Mouse (Mus musculus) naive thymus-derived CD4-positive, alpha-beta T cell, adult 5 months (primary cell): ENCODE measurements around the gene Vars2. TPM values are rescaled to one million over a fixed set of nuclear protein-coding genes. Genes with fewer than 3 reads are reported as not detected.

ENCODE experiments used
- polyA plus RNA-seq: library from polyadenylated mRNA; unstranded; fragments of 100-300 nt; shearing (Covaris generic); gene quantifications from one replicate; pipeline ENCODE4 v1.2.1, GENCODE M21; 2017

Vars2 gene
- 26.4 TPM for polyA plus RNA-seq

GRCm38 (mm10) chr17:35667334-35668065, at the start of gene Vars2:
Gene Vars2, minus strand, starts transcription at chr17:35667592.

GRCm38 (mm10) chr17:35704621-35705464, 37.5 kb upstream of the Vars2 start, which contains the start of gene Ddr1:
Gene Ddr1, minus strand, starts transcription at chr17:35704621.

GRCm38 (mm10) chr17:35673416-35674035, 6.1 kb upstream of the Vars2 start, which contains the start of gene Gtf2h4:
Gene Gtf2h4, minus strand, starts transcription at chr17:35673739.

GRCm38 (mm10) chr17:35643609-35644236, 23.7 kb downstream of the Vars2 start, which contains the start of gene Mucl3:
Gene Mucl3, minus strand, starts transcription at chr17:35643695.

GRCm38 (mm10) chr17:35626537-35626936, 40.9 kb downstream of the Vars2 start, which contains the start of gene Gm9573:
Gene Gm9573, minus strand, starts transcription at chr17:35626637.

Other genes starting within 250 kb of the Vars2 start
- 505 TPM for gene H2-Q6, start 242.7 kb downstream of the Vars2 start, polyA plus RNA-seq
- gene H2-Q7, start 228.4 kb downstream of the Vars2 start, polyA plus RNA-seq, result 1,681 TPM
- gene H2-Q10, start 197.5 kb downstream of the Vars2 start, polyA plus RNA-seq, result 24.6 TPM
- not detected for gene Pou5f1, start 161.6 kb downstream of the Vars2 start, polyA plus RNA-seq
- gene Tcf19, start 150.8 kb downstream of the Vars2 start, polyA plus RNA-seq, result 8.0 TPM
- 2.9 TPM for gene Cchcr1, start 150.5 kb downstream of the Vars2 start, polyA plus RNA-seq
- gene Psors1c2, start 134.4 kb downstream of the Vars2 start, polyA plus RNA-seq, result not detected
- not detected for gene Cdsn, start 115.5 kb downstream of the Vars2 start, polyA plus RNA-seq
- not detected for gene 2300002M23Rik, start 100.1 kb downstream of the Vars2 start, polyA plus RNA-seq
- gene Sfta2, start 66.0 kb downstream of the Vars2 start, polyA plus RNA-seq, result not detected
- gene Gm9573, start 41.0 kb downstream of the Vars2 start, polyA plus RNA-seq, result not detected
- gene Mucl3, start 23.9 kb downstream of the Vars2 start, polyA plus RNA-seq, result not detected
- gene Gtf2h4, start 6.1 kb upstream of the Vars2 start, polyA plus RNA-seq, result 16.5 TPM
- 10.6 TPM for gene Ddr1, start 37.0 kb upstream of the Vars2 start, polyA plus RNA-seq
- not detected for gene Ier3, start 154.1 kb upstream of the Vars2 start, polyA plus RNA-seq
- 40.9 TPM for gene Flot1, start 155.6 kb upstream of the Vars2 start, polyA plus RNA-seq
- gene Tubb5, start 170.7 kb upstream of the Vars2 start, polyA plus RNA-seq, result 73.9 TPM
- gene Mdc1, start 173.9 kb upstream of the Vars2 start, polyA plus RNA-seq, result 12.0 TPM
- gene Nrm, start 193.7 kb upstream of the Vars2 start, polyA plus RNA-seq, result 25.9 TPM
- 297 TPM for gene Ppp1r18, start 198.0 kb upstream of the Vars2 start, polyA plus RNA-seq
- 58.7 TPM for gene Dhx16, start 212.2 kb upstream of the Vars2 start, polyA plus RNA-seq
- 30.8 TPM for gene 2310061I04Rik, start 229.8 kb upstream of the Vars2 start, polyA plus RNA-seq
- 4.5 TPM for gene Atat1, start 242.5 kb upstream of the Vars2 start, polyA plus RNA-seq
- 99.6 TPM for gene Mrps18b, start 248.8 kb upstream of the Vars2 start, polyA plus RNA-seq
- gene Ppp1r10, start 248.8 kb upstream of the Vars2 start, polyA plus RNA-seq, result 53.6 TPM